Mouse (Mus musculus) cerebellum, adult 2 months (tissue): ENCODE results near the gene Gm49403.

Experiments used
- CTCF ChIP-seq: fragments of 200-500 bp; IDR thresholded peaks from 2 replicates; pipeline ENCODE4 v1.5.1; 2011; ENCODE audit warnings: low read depth, mild to moderate bottlenecking, control low read depth, low read length, moderate library complexity, borderline replicate concordance; ENCODE audit not compliant: insufficient read depth
- POLR2A ChIP-seq: fragments of 200-500 bp; IDR thresholded peaks from 2 replicates; pipeline ENCODE4 v1.6.1; 2011; ENCODE audit warnings: low read length, control low read depth, borderline replicate concordance; ENCODE audit not compliant: insufficient read depth

DNA sequence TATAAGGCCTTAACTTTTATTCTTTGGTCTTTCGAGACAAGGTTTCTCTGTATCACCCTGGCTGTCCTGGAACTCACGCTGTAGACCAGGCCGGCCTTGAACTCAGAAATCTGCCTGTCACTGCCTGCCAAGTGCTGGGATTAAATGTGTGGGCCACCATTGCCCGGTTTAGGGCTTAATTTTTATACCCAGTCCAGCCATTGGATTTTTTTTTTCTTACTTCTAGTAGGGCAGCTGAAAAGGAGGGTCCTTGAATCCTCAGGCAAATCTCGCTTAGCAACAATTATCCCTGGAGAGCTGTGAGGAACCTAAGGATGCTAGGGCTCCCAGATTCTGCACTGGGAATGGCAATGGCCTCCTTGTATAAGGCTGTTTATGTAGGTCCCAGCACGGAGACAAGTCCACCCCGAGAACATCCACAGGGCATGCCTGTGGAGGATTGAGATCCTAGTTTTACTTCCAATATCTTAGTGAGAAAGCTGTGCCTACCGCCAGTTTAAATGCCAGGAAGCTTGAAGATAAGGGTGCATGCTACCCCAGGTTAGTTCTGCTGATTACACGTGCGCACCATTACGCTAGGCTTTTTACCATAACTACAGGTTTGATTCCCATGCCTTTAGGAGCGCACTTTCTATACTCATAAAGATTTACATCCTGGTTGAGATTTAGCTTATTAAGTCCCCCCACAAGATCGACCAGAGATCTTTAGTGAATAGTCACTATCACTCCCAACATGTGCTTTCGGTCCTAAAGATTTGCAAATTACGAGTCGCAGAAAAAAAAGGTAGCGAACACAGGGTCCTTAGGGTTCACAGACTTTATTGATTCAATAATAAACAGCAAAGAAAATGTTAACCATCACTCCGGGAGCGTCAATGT lies 4.1 kb downstream of the Gm49403 start:
- TF ChIP-seq CTCF (no peak), POLR2A (no peak)
